Mouse (Mus musculus) retina, postnatal 7 days (tissue): ENCODE measurements at regions not wholly inside any gene's neighbourhood (a gene's known extent, or its start where the extent isn't known, plus 50 kb on each side); places are given as distances from the start of the nearest gene placed in this dataset.
A peak's percentile ranks its signal among the peaks of the same experiment; 100 is the strongest.

ENCODE experiments used
- DNase-seq: peaks from one replicate; pipeline ENCODE4 v3.0.0-alpha.2; 2012; ENCODE audit warnings: low read depth, low spot score

GRCm38 (mm10) chr6:50777827-50778226 lies 123.6 kb upstream of the Npvf start:
- no peak for DNase-seq

- no peak for DNase-seq
Measured at GRCm38 (mm10) chr6:50780677-50781076, 126.4 kb upstream of the Npvf start.

GRCm38 (mm10) chr6:50781271-50781670 lies 127.0 kb upstream of the Npvf start:
- no peak for DNase-seq

DNA sequence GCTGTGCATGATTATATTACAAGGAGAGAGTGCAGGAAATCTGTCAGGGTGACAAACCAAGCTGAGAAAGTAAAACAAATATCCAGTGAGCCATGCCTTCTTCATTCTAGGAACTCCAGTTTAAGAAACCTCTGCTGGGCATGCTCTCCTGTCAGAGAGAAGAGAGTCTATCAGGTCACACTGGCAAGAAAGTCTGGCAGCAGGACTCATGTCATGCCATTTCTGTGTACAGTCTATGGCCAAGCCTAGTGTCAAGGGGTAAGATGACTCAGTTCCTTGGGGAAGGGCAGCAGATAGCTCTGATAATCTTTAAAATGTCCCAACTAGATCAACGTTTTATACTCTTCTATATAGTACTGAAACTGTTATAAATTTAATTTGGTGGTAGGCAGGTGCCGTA lies 128.0 kb upstream of the Npvf start:
- DNase-seq, result no peak

- no peak for DNase-seq
Measured at GRCm38 (mm10) chr6:50783494-50783893, 129.3 kb upstream of the Npvf start.

- no peak for DNase-seq
Measured at GRCm38 (mm10) chr6:50784381-50784780, 130.1 kb upstream of the Npvf start.

GRCm38 (mm10) chr6:50787666-50788065 lies 133.4 kb upstream of the Npvf start:
- no peak for DNase-seq

DNA sequence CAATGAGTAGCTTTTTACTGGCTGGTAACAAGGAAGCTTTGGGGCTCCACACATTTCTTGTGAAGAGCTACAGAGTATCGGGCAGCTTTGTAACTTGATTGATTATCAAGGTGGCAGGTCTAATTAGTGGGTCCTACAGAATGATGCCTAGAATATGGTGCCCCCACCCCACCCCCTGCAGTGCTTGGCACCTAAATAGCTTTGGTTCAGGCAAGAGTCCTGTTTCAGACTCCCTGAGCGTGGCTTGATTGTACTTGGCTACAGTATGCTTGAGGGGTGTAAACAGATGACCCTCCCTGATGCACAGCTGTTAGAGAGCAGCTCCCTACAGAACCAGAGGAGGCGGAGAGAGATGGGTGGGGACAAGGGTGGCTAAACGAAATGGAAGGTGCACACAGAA lies 145.7 kb upstream of the Npvf start:
- no peak for DNase-seq

DNA sequence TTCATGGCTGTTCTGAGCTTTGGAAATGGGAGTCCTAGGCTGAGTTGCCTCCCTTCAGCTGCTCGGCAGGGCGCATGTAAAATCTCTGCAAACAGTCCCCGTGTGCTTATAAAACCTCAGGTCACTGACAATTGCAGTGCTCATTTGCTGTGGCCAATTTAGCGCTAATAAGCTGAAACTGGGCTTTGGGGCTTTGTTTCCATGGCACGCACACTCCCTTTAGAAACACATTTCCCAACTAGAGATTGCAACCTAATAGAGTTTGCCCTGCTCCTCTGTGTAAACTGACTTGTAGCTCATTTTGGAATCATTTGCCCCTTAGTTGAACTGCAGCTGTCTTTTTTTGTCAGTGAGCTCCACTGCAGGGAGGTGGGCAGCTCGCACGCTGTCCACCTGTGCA lies 148.7 kb upstream of the Npvf start:
- DNase-seq, result no peak

- DNase-seq, result no peak
Measured at GRCm38 (mm10) chr6:50804477-50805005, 150.3 kb upstream of the Npvf start.

DNA sequence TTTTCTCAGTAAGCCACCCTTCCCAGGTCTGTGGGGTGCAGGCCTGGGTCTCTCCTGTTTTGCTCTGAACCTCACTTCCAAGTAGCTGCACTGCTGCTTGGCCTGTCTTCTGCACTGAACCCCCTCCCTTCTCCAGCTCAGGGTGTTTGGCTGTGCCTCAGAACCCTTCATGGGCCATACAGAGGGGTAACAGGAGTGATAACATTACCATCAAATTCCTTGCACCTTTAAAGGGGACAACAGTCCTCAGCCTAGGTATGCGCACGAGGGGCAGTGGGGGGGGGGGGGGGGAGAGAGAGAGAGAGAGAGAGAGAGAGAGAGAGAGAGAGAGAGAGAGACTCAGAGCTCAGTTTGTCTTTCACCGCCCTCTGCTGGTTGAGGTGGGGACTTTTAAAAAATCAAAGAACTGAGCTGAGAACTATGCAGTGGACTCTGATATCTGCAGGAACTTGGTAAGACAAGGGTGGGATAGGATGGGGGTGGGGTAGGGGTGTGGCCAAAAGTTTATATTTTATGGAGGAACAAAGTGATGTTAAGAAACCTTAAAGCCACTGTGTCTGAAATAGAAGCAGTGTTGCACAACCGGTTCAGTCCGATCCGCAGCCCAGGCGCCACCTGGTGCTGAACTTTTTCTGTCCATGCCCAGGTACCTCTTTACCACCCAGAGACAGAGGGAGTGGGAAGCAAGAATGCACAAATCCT lies 152.3 kb upstream of the Npvf start:
- peak; percentile 42 for DNase-seq

GRCm38 (mm10) chr6:50807187-50808012 lies 153.2 kb upstream of the Npvf start:
- no peak for DNase-seq

- peak; percentile 32 for DNase-seq
Measured at GRCm38 (mm10) chr6:50808126-50808525, 153.9 kb upstream of the Npvf start.

GRCm38 (mm10) chr6:50808811-50809668 lies 154.8 kb upstream of the Npvf start:
- DNase-seq, result no peak

GRCm38 (mm10) chr6:50809669-50809983 lies 155.4 kb upstream of the Npvf start:
- DNase-seq, result no peak

- no peak for DNase-seq
Measured at GRCm38 (mm10) chr6:50814936-50815500, 160.8 kb upstream of the Npvf start.

- DNase-seq, result no peak
Measured at GRCm38 (mm10) chr6:50815579-50815978, 161.3 kb upstream of the Npvf start.

DNA sequence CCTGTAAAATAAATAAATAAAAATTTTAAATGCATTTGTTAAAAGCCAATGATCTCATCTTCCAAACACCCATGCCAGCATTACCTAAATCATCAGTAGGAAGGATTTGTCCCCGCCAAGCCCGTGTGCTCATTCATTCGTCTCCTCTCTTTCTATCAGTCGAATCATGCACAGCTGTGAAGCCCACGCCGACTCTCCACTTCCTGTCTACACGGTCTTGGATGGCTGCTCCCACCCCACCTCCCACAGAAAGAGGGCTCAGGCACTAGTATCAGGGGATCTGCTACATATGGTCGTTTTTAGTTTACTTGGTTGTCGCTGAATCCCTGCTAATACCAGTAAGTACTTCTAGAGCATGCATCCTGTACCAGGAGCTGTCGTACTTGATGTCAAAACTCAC lies 163.2 kb upstream of the Npvf start:
- no peak for DNase-seq

- DNase-seq, result no peak
Measured at GRCm38 (mm10) chr6:50818433-50818832, 164.2 kb upstream of the Npvf start.

GRCm38 (mm10) chr6:50818891-50819541 lies 164.8 kb upstream of the Npvf start:
- no peak for DNase-seq
